ENCODE assay signal across 20 mouse cellular contexts in genomic region chr3:51879211-51879610, GRCm38 (mm10).
DNase-seq lines count a peak whose midpoint lies in the region; ATAC-seq lines count a peak whose summit lies in the region.
"Had no signal": no experiment of that assay in that cellular context is flagged by ENCODE, and none has a peak within 500 bp of the region (broad histone marks: within the 10 kb centered on the region; RNA-seq: fewer than 3 reads in every experiment).

No protein-coding gene starts in this region.

- no peak overlapping the region for H3K4me3 ChIP-seq in embryonic facial prominence, embryonic 14.5 days (ENCODE audit: low read depth, low read length)
- H3K4me3 ChIP-seq in embryonic facial prominence, embryonic 10.5 days, result no peak overlapping the region
- no peak overlapping the region for H3K4me3 ChIP-seq in kidney, embryonic 14.5 days (ENCODE audit: low read length)
- H3K4me3 ChIP-seq: erythroblast, embryonic 14.5 days; heart, adult 2 months; limb, embryonic 10.5 days; midbrain, embryonic 12.5 days; stomach, embryonic 15.5 days had no signal

- H3K36me3 ChIP-seq in embryonic facial prominence, embryonic 14.5 days (ENCODE audit: control insufficient read depth, insufficient read depth, low read length), result no peaks in the 10 kb centered on the region
- no peaks in the 10 kb centered on the region for H3K36me3 ChIP-seq in embryonic facial prominence, embryonic 10.5 days (replicated peaks)
- no peaks in the 10 kb centered on the region for H3K36me3 ChIP-seq in kidney, embryonic 14.5 days (ENCODE audit: control insufficient read depth, insufficient read depth, low read length)
- H3K36me3 ChIP-seq: limb, embryonic 10.5 days; midbrain, embryonic 12.5 days; stomach, embryonic 15.5 days had no signal

- no peak for DNase-seq in embryonic facial prominence, embryonic 14.5 days (ENCODE audit: low spot score)
- no peak for DNase-seq in embryonic facial prominence, embryonic 10.5 days (ENCODE audit: low spot score)
- peak; percentile 19 for DNase-seq in kidney, postnatal 14 days
- peak; percentile 40 for DNase-seq in ovary, postnatal 36 days (ENCODE audit: low spot score)
- no peak for DNase-seq in ovary, postnatal 10 days (ENCODE audit: low spot score)
- DNase-seq in right cerebral cortex, postnatal 10 days (ENCODE audit: low spot score in 2 of 2), result no peak
- no peak for DNase-seq in layer of hippocampus, adult 18-20 months (ENCODE audit: low spot score in 2 of 2)
- DNase-seq: cerebellum, adult 9-10 months; forebrain, postnatal 0 days; gastrocnemius, postnatal 10 days; heart, adult 2 months; lung, adult 18-20 months; lung, postnatal 36 days; retina, postnatal 1 day; thymus, postnatal 14 days had no signal

- no peaks in the 10 kb centered on the region for H3K27me3 ChIP-seq in embryonic facial prominence, embryonic 14.5 days (replicated peaks; ENCODE audit: control insufficient read depth, insufficient read depth, low read length)
- no peaks in the 10 kb centered on the region for H3K27me3 ChIP-seq in embryonic facial prominence, embryonic 10.5 days (replicated peaks; ENCODE audit: low read depth, poor library complexity, severe bottlenecking)
- H3K27me3 ChIP-seq in kidney, embryonic 14.5 days (ENCODE audit: control insufficient read depth, insufficient read depth, low read length), result no peaks in the 10 kb centered on the region
- H3K27me3 ChIP-seq: midbrain, embryonic 12.5 days; stomach, embryonic 15.5 days had no signal

- no peak overlapping the region for H3K27ac ChIP-seq in embryonic facial prominence, embryonic 14.5 days (replicated peaks; ENCODE audit: low read depth, low read length)
- no peak overlapping the region; the same call in 1 of the 2 replicates for H3K27ac ChIP-seq in embryonic facial prominence, embryonic 10.5 days (replicated peaks)
- H3K27ac ChIP-seq in kidney, embryonic 14.5 days (ENCODE audit: low read depth, low read length), result no peak overlapping the region
- H3K27ac ChIP-seq: heart, adult 2 months; limb, embryonic 10.5 days; midbrain, embryonic 12.5 days; stomach, embryonic 15.5 days had no signal

- H3K4me2 ChIP-seq in embryonic facial prominence, embryonic 14.5 days (ENCODE audit: low read depth, low read length), result peak overlapping the region; percentile 6; the same call in 1 of the 2 replicates
- H3K4me2 ChIP-seq in kidney, embryonic 14.5 days (replicated peaks; ENCODE audit: low read depth, low read length), result no peak overlapping the region
- H3K4me2 ChIP-seq: midbrain, embryonic 12.5 days; stomach, embryonic 15.5 days had no signal

- H3K4me1 ChIP-seq in embryonic facial prominence, embryonic 14.5 days (ENCODE audit: control insufficient read depth, insufficient read depth, low read length), result peaks cover 12% of the 10 kb centered on the region
- peaks cover 40% of the 10 kb centered on the region for H3K4me1 ChIP-seq in embryonic facial prominence, embryonic 10.5 days
- H3K4me1 ChIP-seq in kidney, embryonic 14.5 days (ENCODE audit: control insufficient read depth, insufficient read depth, low read length), result peaks cover 34% of the 10 kb centered on the region

- no peak overlapping the region for H3K9ac ChIP-seq in embryonic facial prominence, embryonic 14.5 days (ENCODE audit: low read depth, low read length)
- no peak overlapping the region for H3K9ac ChIP-seq in kidney, embryonic 14.5 days (ENCODE audit: low read depth, low read length)
- H3K9ac ChIP-seq: forebrain, postnatal 0 days; midbrain, embryonic 12.5 days; stomach, embryonic 15.5 days had no signal

- H3K9me3 ChIP-seq in embryonic facial prominence, embryonic 14.5 days (ENCODE audit: control insufficient read depth, low read length), result no peaks in the 10 kb centered on the region
- H3K9me3 ChIP-seq in embryonic facial prominence, embryonic 10.5 days, result no peaks in the 10 kb centered on the region
- no peaks in the 10 kb centered on the region for H3K9me3 ChIP-seq in kidney, embryonic 14.5 days (ENCODE audit: control insufficient read depth, low read length)
- H3K9me3 ChIP-seq: limb, embryonic 10.5 days; midbrain, embryonic 12.5 days; stomach, embryonic 15.5 days had no signal

- WGBS in embryonic facial prominence, embryonic 14.5 days, result 77% methylated on average over 11 of the region's 11 CpGs
- WGBS in embryonic facial prominence, embryonic 10.5 days, result 93% methylated on average over 11 of the region's 11 CpGs
- 26% methylated on average over 11 of the region's 11 CpGs for WGBS in kidney, embryonic 14.5 days

- no peak for ATAC-seq in embryonic facial prominence, embryonic 14.5 days (ENCODE audit: low read depth)
- no peak for ATAC-seq in kidney, embryonic 14.5 days (ENCODE audit: low FRiP score, low TSS enrichment)
- ATAC-seq: forebrain, postnatal 0 days had no signal

Comparison
In these comparisons a context has a peak if more than half of its experiments do, and no peak if none do; other contexts are left out.
1. DNase-seq: peak in kidney, postnatal 14 days (single experiment) and ovary, postnatal 36 days (single experiment); none in embryonic facial prominence, embryonic 14.5 days (single experiment), embryonic facial prominence, embryonic 10.5 days (single experiment), ovary, postnatal 10 days (single experiment), right cerebral cortex, postnatal 10 days (0 of 2) and layer of hippocampus, adult 18-20 months (0 of 2).